Mouse (Mus musculus) lung, embryonic 16.5 days (tissue): Measurements from ENCODE around the gene Iqce. TPM values are rescaled to one million over a fixed set of nuclear protein-coding genes. Genes with fewer than 3 reads are reported as not detected.

Source experiments
- ATAC-seq: fragments of 200-750 bp; cut with Nextera tagmentation; 2 replicates; pipeline ENCODE4 v1.8.0; 2017; ENCODE audit warnings: low read depth, mild to moderate bottlenecking, moderate library complexity
- H3K27ac ChIP-seq: fragments of 300-500 bp; sonication (generic); 2 replicates; pipeline ENCODE4 v1.5.1; 2014; ENCODE audit warnings: mild to moderate bottlenecking, control low read depth, low read length
- H3K27me3 ChIP-seq: fragments of 300-500 bp; sonication (generic); 2 replicates; pipeline ENCODE4 v1.6.1; 2014; ENCODE audit warnings: low read depth, low read length, mixed read lengths; ENCODE audit not compliant: control insufficient read depth, insufficient read depth
- H3K36me3 ChIP-seq: fragments of 300-500 bp; sonication (generic); 2 replicates; pipeline ENCODE4 v1.6.1; 2014; ENCODE audit warnings: low read length; ENCODE audit not compliant: control insufficient read depth, insufficient read depth
- H3K4me1 ChIP-seq: fragments of 300-500 bp; sonication (generic); replicated peaks from 2 replicates; pipeline ENCODE4 v1.6.1; 2014; ENCODE audit warnings: low read length, mixed read lengths; ENCODE audit not compliant: control insufficient read depth, insufficient read depth
- H3K4me2 ChIP-seq: fragments of 300-500 bp; sonication (generic); 2 replicates; pipeline ENCODE4 v1.6.1; 2014; ENCODE audit warnings: low read depth, low read length, control low read depth
- H3K4me3 ChIP-seq: fragments of 300-500 bp; sonication (generic); 2 replicates; pipeline ENCODE4 v1.5.1; 2014; ENCODE audit warnings: mild to moderate bottlenecking, low read length, control low read depth
- H3K9ac ChIP-seq: fragments of 300-500 bp; sonication (generic); 2 replicates; pipeline ENCODE4 v1.6.1; 2014; ENCODE audit warnings: low read length, control low read depth
- H3K9me3 ChIP-seq: fragments of 300-500 bp; sonication (generic); 2 replicates; pipeline ENCODE4 v1.6.1; 2016; ENCODE audit warnings: low read length; ENCODE audit not compliant: control insufficient read depth
- WGBS: fragments of 180-500 bp; shearing (Covaris S2); extraction: QIAGEN DNeasy Blood & Tissue Kit; methylation state at CpG from one replicate; pipeline ENCODE4 v1.1.7; 2014; 5-methylcytosine and 5-hydroxymethylcytosine counted together
- polyA plus RNA-seq: library from polyadenylated mRNA; unstranded; fragments of >200 nt; fragmentation: Nextera tagmentation; extraction: Ambion mirVana; gene quantifications from 2 replicates; pipeline ENCODE4 v1.2.1, GENCODE M21; 2015

Gene Iqce
- polyA plus RNA-seq, 1 experiment from 2014 or later = 21.5 TPM

- Histone ChIP-seq H3K36me3 (0 out of 2 replicates have a peak, but pooled peaks cover 5% of the 10 kb centered on the region), H3K4me2 (no peak overlapping the region), H3K27me3 (no peaks in the 10 kb centered on the region), H3K27ac (peak overlapping the region; percentile 38), H3K4me3 (no peak overlapping the region), H3K4me1 (peaks cover 6% of the 10 kb centered on the region), H3K9me3 (no peaks in the 10 kb centered on the region), H3K9ac (no peak overlapping the region)
- no peak for ATAC-seq
- WGBS = 58% methylated on average over 9 of the region's 9 CpGs
Measured at GRCm38 (mm10) chr5:140616691-140617090, 85.5 kb downstream of the Iqce start.

DNA sequence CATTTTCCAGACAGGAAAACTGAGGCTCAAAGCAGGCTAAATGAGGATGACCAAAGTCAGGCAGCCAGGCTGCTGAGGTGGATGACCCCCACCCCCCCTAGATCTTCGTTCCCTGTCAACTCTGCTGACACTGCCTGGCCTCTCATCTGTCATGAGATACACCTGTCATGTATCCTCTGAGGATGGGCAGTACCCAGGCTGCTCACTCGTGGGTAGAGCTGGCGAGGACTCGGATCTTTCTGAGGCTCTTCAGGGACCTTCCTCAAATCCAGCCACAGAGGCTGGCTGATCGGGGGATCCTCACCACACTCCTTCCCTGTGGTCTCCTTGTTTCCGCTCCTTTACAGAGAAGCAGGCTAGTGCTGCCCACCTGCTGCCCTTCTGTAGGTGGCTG is 86.1 kb downstream of the Iqce start:
- Histone ChIP-seq H3K9ac (no peak overlapping the region), H3K9me3 (no peaks in the 10 kb centered on the region), H3K4me1 (peaks cover 11% of the 10 kb centered on the region), H3K4me3 (no peak overlapping the region), H3K27me3 (no peaks in the 10 kb centered on the region), H3K36me3 (0 out of 2 replicates have a peak, but pooled peaks cover 5% of the 10 kb centered on the region), H3K4me2 (no peak overlapping the region), H3K27ac (peak overlapping the region; percentile 38)
- WGBS = 65% methylated on average over 6 of the region's 6 CpGs
- no peak for ATAC-seq

DNA sequence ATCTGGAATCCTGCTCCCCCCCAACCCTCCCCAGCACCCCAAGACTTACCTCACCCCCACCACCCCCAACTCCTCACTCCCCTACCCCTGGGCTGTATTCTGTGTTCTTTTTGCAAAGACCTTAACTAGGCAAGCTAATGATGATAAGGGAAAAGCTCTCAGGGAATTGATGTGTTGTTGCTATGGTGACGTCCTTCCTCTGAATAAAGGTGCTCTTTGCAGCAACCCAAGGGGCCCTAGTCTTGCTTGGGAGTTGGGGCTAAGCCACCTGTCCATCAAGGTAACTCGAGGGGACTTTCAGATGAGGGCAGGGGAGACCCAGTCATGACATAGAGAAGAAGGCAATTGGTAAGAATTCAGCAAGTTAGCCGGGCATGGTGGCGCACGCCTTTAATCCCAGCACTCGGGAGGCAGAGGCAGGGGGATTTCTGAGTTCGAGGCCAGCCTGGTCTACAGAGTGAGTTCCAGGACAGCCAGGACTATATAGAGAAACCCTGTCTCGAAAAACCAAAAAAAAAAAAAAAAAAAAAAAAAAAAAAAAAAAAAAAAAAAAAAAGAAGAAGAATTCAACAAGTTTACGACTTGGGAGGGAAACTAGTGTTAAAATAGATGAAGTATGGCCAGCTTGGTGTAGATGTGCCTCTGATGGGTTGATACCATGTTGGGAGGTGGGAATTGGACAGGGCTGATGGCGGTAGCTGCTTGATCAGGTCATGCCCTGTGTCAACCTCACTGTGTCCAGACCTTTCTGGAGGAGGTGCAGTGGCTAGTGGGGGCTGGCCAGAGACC is 86.7 kb downstream of the Iqce start:
- Histone ChIP-seq H3K36me3 (0 out of 2 replicates have a peak, but pooled peaks cover 5% of the 10 kb centered on the region), H3K4me3 (no peak overlapping the region), H3K9ac (no peak overlapping the region), H3K4me2 (no peak overlapping the region), H3K27ac (no peak overlapping the region), H3K4me1 (peaks cover 17% of the 10 kb centered on the region), H3K27me3 (no peaks in the 10 kb centered on the region), H3K9me3 (no peaks in the 10 kb centered on the region)
- ATAC-seq = no peak
- 74% methylated on average over 10 of the region's 10 CpGs for WGBS

- Histone ChIP-seq H3K27me3 (no peaks in the 10 kb centered on the region), H3K4me2 (no peak overlapping the region), H3K4me1 (peaks cover 24% of the 10 kb centered on the region), H3K9ac (no peak overlapping the region), H3K27ac (no peak overlapping the region), H3K36me3 (0 out of 2 replicates have a peak, but pooled peaks cover 5% of the 10 kb centered on the region), H3K9me3 (no peaks in the 10 kb centered on the region), H3K4me3 (no peak overlapping the region)
- 71% methylated on average over 4 of the region's 4 CpGs for WGBS
- no peak for ATAC-seq
Measured at GRCm38 (mm10) chr5:140614837-140615236, 87.3 kb downstream of the Iqce start.

DNA sequence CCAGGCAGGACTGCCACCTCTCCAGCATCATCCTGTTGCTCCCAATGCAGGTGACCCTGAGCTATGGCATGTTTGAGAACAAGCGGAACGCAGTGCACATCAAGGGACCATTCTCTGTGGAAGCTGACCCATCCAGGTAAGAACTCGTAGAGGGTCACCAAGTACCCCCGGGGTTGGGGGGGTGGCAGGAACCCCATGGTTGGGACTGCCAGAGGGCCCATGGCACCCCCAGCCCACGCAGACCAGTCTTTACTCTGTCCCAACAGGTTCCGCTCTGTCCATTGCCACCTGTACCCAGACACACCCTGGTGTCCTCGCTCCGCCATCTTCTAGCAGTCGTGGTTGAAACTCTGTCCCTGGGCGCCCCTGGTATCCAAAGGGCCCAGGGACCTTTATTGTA is 88.0 kb downstream of the Iqce start:
- no peaks in the 10 kb centered on the region; the same call in 1 of the 2 replicates for H3K27me3 ChIP-seq
- no peak overlapping the region for H3K4me2 ChIP-seq
- WGBS = 91% methylated on average over 10 of the region's 10 CpGs
- 0 out of 2 replicates have a peak, but pooled peaks cover 5% of the 10 kb centered on the region for H3K36me3 ChIP-seq
- H3K4me1 ChIP-seq = peaks cover 29% of the 10 kb centered on the region
- no peak overlapping the region for H3K9ac ChIP-seq
- no peak overlapping the region for H3K27ac ChIP-seq
- H3K9me3 ChIP-seq = no peaks in the 10 kb centered on the region
- no peak overlapping the region for H3K4me3 ChIP-seq
- no peak for ATAC-seq

DNA sequence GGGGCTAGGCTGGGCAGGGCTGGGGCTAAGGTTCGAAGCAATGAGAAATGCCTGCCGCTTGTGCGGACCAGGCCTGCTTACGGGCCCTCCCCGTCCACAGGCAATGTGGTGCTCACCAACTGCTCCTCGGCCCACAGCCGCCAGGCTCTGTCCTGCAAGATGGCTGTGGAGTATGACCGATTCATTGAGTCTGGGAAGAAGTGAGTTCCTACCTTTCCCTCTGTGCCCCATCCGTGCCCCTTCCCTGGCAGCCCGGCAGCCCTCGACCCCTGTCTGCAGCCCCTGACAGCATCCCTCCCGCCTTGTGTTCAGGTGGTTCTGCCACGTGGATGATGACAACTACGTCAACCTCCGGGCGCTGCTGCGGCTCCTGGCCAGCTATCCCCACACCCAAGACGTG is 90.0 kb downstream of the Iqce start:
- Histone ChIP-seq H3K27ac (peak overlapping the region; percentile 99), H3K27me3 (peaks cover 5% of the 10 kb centered on the region), H3K4me3 (peak overlapping the region; percentile 73), H3K36me3 (0 out of 2 replicates have a peak, but pooled peaks cover 5% of the 10 kb centered on the region), H3K4me1 (peaks cover 35% of the 10 kb centered on the region), H3K9ac (peak overlapping the region; percentile 83), H3K4me2 (peak overlapping the region; percentile 85), H3K9me3 (no peaks in the 10 kb centered on the region)
- 58% methylated on average over 18 of the region's 18 CpGs for WGBS
- no peak for ATAC-seq

Other genes starting within 250 kb of the Iqce start
- gene Chst12, start 196.8 kb downstream of the Iqce start, polyA plus RNA-seq = 20.7 and 23.0 TPM in 2 replicates
- gene Grifin, start 137.3 kb downstream of the Iqce start, polyA plus RNA-seq = 0.63 TPM in 1 of 2 replicates, not detected in the other
- 24.9 and 25.8 TPM in 2 replicates for gene Lfng, start 95.1 kb downstream of the Iqce start, polyA plus RNA-seq
- gene Ttyh3, start 53.3 kb downstream of the Iqce start, polyA plus RNA-seq = 27.9 and 29.4 TPM in 2 replicates
- 24.4 TPM in 2 replicates for gene Brat1, start 2.6 kb upstream of the Iqce start, polyA plus RNA-seq
- 1.1 and 1.4 TPM in 2 replicates for gene Amz1, start 21.7 kb upstream of the Iqce start, polyA plus RNA-seq
- gene Gna12, start 128.1 kb upstream of the Iqce start, polyA plus RNA-seq = 8.4 and 8.5 TPM in 2 replicates